Mouse (Mus musculus): ENCODE data around the gene Phactr2.

DNA sequence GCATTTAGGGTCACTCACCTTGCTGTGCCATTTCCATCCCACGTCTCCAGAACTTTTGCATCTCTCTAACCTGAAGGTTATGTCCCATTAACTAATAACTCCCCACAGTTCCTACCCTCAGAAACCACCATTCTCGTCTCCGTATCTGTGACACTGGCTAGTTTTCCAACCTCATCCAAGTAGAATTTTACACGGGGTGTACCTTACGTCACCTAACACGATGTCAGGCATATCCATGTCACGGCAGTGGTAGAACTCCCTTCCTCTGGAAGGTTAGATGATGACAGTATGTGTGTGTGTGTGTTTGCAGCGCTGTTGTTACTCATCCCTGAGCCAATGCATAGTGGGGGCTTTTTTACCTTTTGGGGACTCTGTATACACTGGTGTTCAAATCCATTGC lies 225.1 kb downstream of the Phactr2 start:
- TF ChIP-seq ZMIZ1 (IDR thresholded peaks at IDR 0.05; ENCODE audit: low read depth, low read length) (no peak), SMC3 (IDR thresholded peaks at IDR 0.05; ENCODE audit: low read depth, low read length) (no peak), ZC3H11A (IDR thresholded peaks at IDR 0.05; ENCODE audit: low read depth, low read length) (no peak), KAT2A (IDR thresholded peaks at IDR 0.05; ENCODE audit: insufficient replicate concordance, low read length) (no peak), POLR2A (IDR thresholded peaks at IDR 0.05; ENCODE audit: low read depth, low read length) (no peak), MYC (IDR thresholded peaks at IDR 0.05; ENCODE audit: low read depth, low read length) (no peak)
